Mouse (Mus musculus) embryonic facial prominence, embryonic 14.5 days (tissue): ENCODE results near the gene F13b. TPM values are rescaled to one million over a fixed set of nuclear protein-coding genes. Genes with fewer than 3 reads are reported as not detected.

Experiments
- polyA plus RNA-seq: library from polyadenylated mRNA; unstranded; fragments of >200 nt; fragmentation: Nextera tagmentation; extraction: Ambion mirVana; gene quantifications from 2 replicates; pipeline ENCODE4 v1.2.1, GENCODE M21; 2014

F13b gene
- polyA plus RNA-seq, 1 experiment from 2014 or later, result not detected

Other genes with a start within 250 kb of the F13b start
- gene Crb1, start 124.6 kb upstream of the F13b start, polyA plus RNA-seq, result 0.10 and 0.34 TPM in 2 replicates
- 13.3 and 13.7 TPM in 2 replicates for gene Zbtb41, start 79.4 kb upstream of the F13b start, polyA plus RNA-seq
- 14.8 and 16.3 TPM in 2 replicates for gene Aspm, start 46.9 kb upstream of the F13b start, polyA plus RNA-seq
- not detected in 2 replicates for gene Cfhr1, start 58.6 kb downstream of the F13b start, polyA plus RNA-seq